Mouse (Mus musculus): ENCODE data around the gene Shb. TPM values are rescaled to one million over a fixed set of nuclear protein-coding genes. Genes with fewer than 3 reads are reported as not detected.

The Shb gene
- polyA plus RNA-seq, 1 experiment from 2014 or later = 13.6 TPM

- Histone ChIP-seq H3K9ac (0 out of 2 replicates have a peak overlapping the region, but pooled peaks have one; percentile 36), H3K4me2 (no peak overlapping the region), H3K4me3 (replicated peaks) (no peak overlapping the region), H3K4me1 (peaks cover 50% of the 10 kb centered on the region), H3K9me3 (no peaks in the 10 kb centered on the region), H3K27ac (peak overlapping the region; percentile 81), H3K27me3 (peaks cover 4% of the 10 kb centered on the region; the same call in 1 of the 2 replicates), H3K36me3 (replicated peaks) (no peaks in the 10 kb centered on the region)
- ATAC-seq (ENCODE audit: low FRiP score) = no peak
- 8% methylated on average over 3 of the region's 3 CpGs for WGBS
These were observed 111.5 kb downstream of the Shb start for GRCm38 (mm10) chr4:45420733-45421132.

- ATAC-seq (ENCODE audit: low FRiP score) = no peak
These were observed 113.2 kb downstream of the Shb start for GRCm38 (mm10) chr4:45419051-45419450.

GRCm38 (mm10) chr4:45418229-45418950 lies 113.9 kb downstream of the Shb start:
- Histone ChIP-seq H3K27me3 (no peaks in the 10 kb centered on the region; the same call in 1 of the 2 replicates), H3K9ac (no peak overlapping the region), H3K4me2 (peak overlapping the region; percentile 15), H3K4me1 (peaks cover 40% of the 10 kb centered on the region), H3K4me3 (replicated peaks) (no peak overlapping the region), H3K27ac (no peak overlapping the region), H3K36me3 (replicated peaks) (no peaks in the 10 kb centered on the region), H3K9me3 (no peaks in the 10 kb centered on the region)
- 18% methylated on average over 11 of the region's 11 CpGs for WGBS
- ATAC-seq (ENCODE audit: low FRiP score) = peak; percentile 60

More at GRCm38 (mm10) chr4:45419051-45419450, 113.2 kb downstream of the Shb start:
- H3K27ac ChIP-seq = peak overlapping the region; percentile 25; the same call in 1 of the 2 replicates
- peak overlapping the region; percentile 15; the same call in 1 of the 2 replicates for H3K4me2 ChIP-seq
- H3K4me3 ChIP-seq (replicated peaks) = no peak overlapping the region
- H3K9me3 ChIP-seq = no peaks in the 10 kb centered on the region
- H3K9ac ChIP-seq = no peak overlapping the region
- no peaks in the 10 kb centered on the region for H3K36me3 ChIP-seq (replicated peaks)
- 85% methylated on average over 4 of the region's 4 CpGs for WGBS
- no peaks in the 10 kb centered on the region; the same call in 1 of the 2 replicates for H3K27me3 ChIP-seq
- H3K4me1 ChIP-seq = peaks cover 46% of the 10 kb centered on the region

GRCm38 (mm10) chr4:45416314-45416713 lies 116.0 kb downstream of the Shb start:
- Histone ChIP-seq H3K27ac (0 out of 2 replicates have a peak overlapping the region, but pooled peaks have one; percentile 20), H3K4me1 (peaks cover 31% of the 10 kb centered on the region), H3K4me2 (no peak overlapping the region), H3K4me3 (replicated peaks) (no peak overlapping the region), H3K36me3 (replicated peaks) (no peaks in the 10 kb centered on the region), H3K27me3 (peaks cover 10% of the 10 kb centered on the region), H3K9ac (no peak overlapping the region), H3K9me3 (no peaks in the 10 kb centered on the region)
- 77% methylated on average over 7 of the region's 7 CpGs for WGBS
- ATAC-seq (ENCODE audit: low FRiP score) = no peak

GRCm38 (mm10) chr4:45413674-45414338 lies 118.5 kb downstream of the Shb start:
- WGBS = 89% methylated on average over 9 of the region's 9 CpGs
- peaks cover 15% of the 10 kb centered on the region for H3K4me1 ChIP-seq
- peaks cover 14% of the 10 kb centered on the region for H3K27me3 ChIP-seq
- H3K4me3 ChIP-seq (replicated peaks) = no peak overlapping the region
- no peak for ATAC-seq (ENCODE audit: low FRiP score)
- H3K4me2 ChIP-seq = no peak overlapping the region
- H3K9me3 ChIP-seq = no peaks in the 10 kb centered on the region
- no peak overlapping the region for H3K27ac ChIP-seq
- no peak overlapping the region for H3K9ac ChIP-seq
- H3K36me3 ChIP-seq (replicated peaks) = no peaks in the 10 kb centered on the region

- no peak for ATAC-seq (ENCODE audit: low FRiP score)
- no peaks in the 10 kb centered on the region for H3K9me3 ChIP-seq
- peaks cover 14% of the 10 kb centered on the region for H3K27me3 ChIP-seq
- H3K36me3 ChIP-seq (replicated peaks) = no peaks in the 10 kb centered on the region
- H3K4me3 ChIP-seq (replicated peaks) = no peak overlapping the region
- no peak overlapping the region for H3K9ac ChIP-seq
- WGBS = 75% methylated on average over 16 of the region's 16 CpGs
- H3K27ac ChIP-seq = no peak overlapping the region
- peaks cover 8% of the 10 kb centered on the region for H3K4me1 ChIP-seq
- H3K4me2 ChIP-seq = no peak overlapping the region
These were observed 119.7 kb downstream of the Shb start for GRCm38 (mm10) chr4:45412433-45413192.

GRCm38 (mm10) chr4:45411181-45411790 lies 121.0 kb downstream of the Shb start:
- H3K4me1 ChIP-seq = peaks cover 21% of the 10 kb centered on the region
- H3K9ac ChIP-seq = no peak overlapping the region
- no peak for ATAC-seq (ENCODE audit: low FRiP score)
- no peak overlapping the region for H3K4me3 ChIP-seq (replicated peaks)
- no peak overlapping the region for H3K4me2 ChIP-seq
- H3K27me3 ChIP-seq = peaks cover 14% of the 10 kb centered on the region
- 90% methylated on average over 8 of the region's 8 CpGs for WGBS
- H3K36me3 ChIP-seq (replicated peaks) = no peaks in the 10 kb centered on the region
- H3K9me3 ChIP-seq = no peaks in the 10 kb centered on the region
- no peak overlapping the region for H3K27ac ChIP-seq

- WGBS = 1% methylated on average over 10 of the region's 10 CpGs
- H3K27ac ChIP-seq = peak overlapping the region; percentile 90
- peaks cover 14% of the 10 kb centered on the region for H3K27me3 ChIP-seq
- H3K4me3 ChIP-seq (replicated peaks) = peak overlapping the region; percentile 79
- H3K9ac ChIP-seq = peak overlapping the region; percentile 91
- peak overlapping the region; percentile 80 for H3K4me2 ChIP-seq
- H3K4me1 ChIP-seq = peaks cover 27% of the 10 kb centered on the region
- peaks cover 6% of the 10 kb centered on the region for H3K36me3 ChIP-seq (replicated peaks)
- no peaks in the 10 kb centered on the region for H3K9me3 ChIP-seq
- ATAC-seq (ENCODE audit: low FRiP score) = peak; percentile 31; the same call in 1 of the 2 replicates
These were observed 123.0 kb downstream of the Shb start for GRCm38 (mm10) chr4:45409270-45409669.

- under 1% methylated on average over 38 of the region's 67 CpGs for WGBS
- Histone ChIP-seq H3K4me3 (replicated peaks) (peak within 1 kb of the TSS; percentile 79), H3K4me1 (peaks cover 27% of the 10 kb centered on the region), H3K9me3 (no peaks in the 10 kb centered on the region), H3K4me2 (peak within 1 kb of the TSS; percentile 80), H3K9ac (peak within 1 kb of the TSS; percentile 91), H3K27me3 (peaks cover 14% of the 10 kb centered on the region), H3K27ac (peak within 1 kb of the TSS; percentile 90), H3K36me3 (replicated peaks) (peaks cover 13% of the 10 kb centered on the region)
- ATAC-seq (ENCODE audit: low FRiP score) = peak; percentile 97
These were observed 123.7 kb downstream of the Shb start, which contains the start of gene Slc25a51 for GRCm38 (mm10) chr4:45408427-45409132. Gene Slc25a51 (minus strand): TSS chr4:45408766.

- Histone ChIP-seq H3K9ac (peak overlapping the region; percentile 91), H3K27me3 (peaks cover 14% of the 10 kb centered on the region), H3K27ac (peak overlapping the region; percentile 90), H3K36me3 (replicated peaks) (peaks cover 20% of the 10 kb centered on the region), H3K9me3 (no peaks in the 10 kb centered on the region), H3K4me1 (peaks cover 32% of the 10 kb centered on the region), H3K4me3 (replicated peaks) (peak overlapping the region; percentile 79), H3K4me2 (peak overlapping the region; percentile 80)
- peak; percentile 31; the same call in 1 of the 2 replicates for ATAC-seq (ENCODE audit: low FRiP score)
- 2% methylated on average over 19 of the region's 19 CpGs for WGBS
These were observed 124.5 kb downstream of the Shb start for GRCm38 (mm10) chr4:45407703-45408334.
